9 mouse cellular contexts compared by ENCODE assay signal in genomic region chr2:103871522-103872276, GRCm38 (mm10).
DNase-seq lines count a peak whose midpoint lies in the region; ATAC-seq and TF ChIP-seq lines count a peak whose summit lies in the region.
"Had no signal": no experiment of that assay in that cellular context is flagged by ENCODE, and none has a peak within 500 bp of the region (broad histone marks: within the 10 kb centered on the region; RNA-seq: fewer than 3 reads in every experiment).

No protein-coding gene starts in this region.

- 0 out of 2 replicates have a peak overlapping the region, but pooled peaks have one; percentile 2 for H3K4me2 ChIP-seq in forebrain, embryonic 11.5 days (ENCODE audit: low read depth, low read length, severe bottlenecking)
- peak overlapping the region; percentile 26; the same call in 1 of the 2 replicates for H3K4me2 ChIP-seq in liver, embryonic 16.5 days (ENCODE audit: low read depth, low read length)
- H3K4me2 ChIP-seq in neural tube, embryonic 13.5 days: no peak overlapping the region
- H3K4me2 ChIP-seq: embryonic facial prominence, embryonic 13.5 days had no signal

- TF ChIP-seq CTCF in E14TG2a.4 (conservative IDR thresholded peaks at IDR 0.05; ENCODE audit: low read length): peak; percentile 51
- TF ChIP-seq CTCF in testis, adult 2 months (IDR thresholded peaks at IDR 0.05; ENCODE audit: control insufficient read depth, insufficient read depth, insufficient replicate concordance, low read depth, low read length): peak; percentile 61; the same call in 1 of the 2 replicates

- H3K27ac ChIP-seq in forebrain, embryonic 11.5 days (ENCODE audit: low read depth, low read length): peak overlapping the region; percentile 2; the same call in 1 of the 2 replicates
- H3K27ac ChIP-seq in liver, embryonic 16.5 days (ENCODE audit: low read length): peak overlapping the region; percentile 42; the same call in 1 of the 2 replicates
- no peak overlapping the region for H3K27ac ChIP-seq in neural tube, embryonic 13.5 days (replicated peaks)
- H3K27ac ChIP-seq in testis, adult 2 months (ENCODE audit: control insufficient read depth, insufficient read depth, low read depth, low read length): no peak overlapping the region
- H3K27ac ChIP-seq: embryonic facial prominence, embryonic 13.5 days had no signal

- DNase-seq in c-Kit-positive CD71-negative TER-119-negative erythroid progenitor cells, embryonic 14.5 days (ENCODE audit: low read depth): peak; percentile 70
- peak; percentile 86 for DNase-seq in forebrain, embryonic 11.5 days (ENCODE audit: low spot score)
- DNase-seq in heart, postnatal 14 days: peak; percentile 81 to 84
- peak; percentile 83 to 88 for DNase-seq in kidney, postnatal 4 days

- H3K9ac ChIP-seq in forebrain, embryonic 11.5 days (ENCODE audit: low read length): no peak overlapping the region
- H3K9ac ChIP-seq in liver, embryonic 16.5 days (ENCODE audit: low read depth, low read length): peak overlapping the region; percentile 32
- no peak overlapping the region for H3K9ac ChIP-seq in neural tube, embryonic 13.5 days
- H3K9ac ChIP-seq: embryonic facial prominence, embryonic 13.5 days had no signal

- H3K36me3 ChIP-seq in E14TG2a.4 (ENCODE audit: insufficient read depth, low read length): no peaks in the 10 kb centered on the region
- H3K36me3 ChIP-seq in forebrain, embryonic 11.5 days (ENCODE audit: control insufficient read depth, insufficient read depth, low read length): no peaks in the 10 kb centered on the region
- no peaks in the 10 kb centered on the region for H3K36me3 ChIP-seq in liver, embryonic 16.5 days (ENCODE audit: control insufficient read depth, insufficient read depth)
- no peaks in the 10 kb centered on the region for H3K36me3 ChIP-seq in neural tube, embryonic 13.5 days
- H3K36me3 ChIP-seq in testis, adult 2 months (ENCODE audit: control insufficient read depth, insufficient read depth, low read length): no peaks in the 10 kb centered on the region
- H3K36me3 ChIP-seq: embryonic facial prominence, embryonic 13.5 days had no signal

- H3K9me3 ChIP-seq in E14TG2a.4 (ENCODE audit: low read length): no peaks in the 10 kb centered on the region
- no peaks in the 10 kb centered on the region for H3K9me3 ChIP-seq in forebrain, embryonic 11.5 days (ENCODE audit: control insufficient read depth, low read length)
- H3K9me3 ChIP-seq in liver, embryonic 16.5 days (replicated peaks; ENCODE audit: control insufficient read depth, low read length): no peaks in the 10 kb centered on the region
- no peaks in the 10 kb centered on the region for H3K9me3 ChIP-seq in neural tube, embryonic 13.5 days
- H3K9me3 ChIP-seq: embryonic facial prominence, embryonic 13.5 days had no signal

- no peak for TF ChIP-seq POLR2A in testis, adult 2 months (IDR thresholded peaks at IDR 0.05; ENCODE audit: control insufficient read depth, low read depth, low read length)

- H3K27me3 ChIP-seq in E14TG2a.4 (ENCODE audit: insufficient read depth, low read length): peaks cover 9% of the 10 kb centered on the region; the same call in 1 of the 2 replicates
- no peaks in the 10 kb centered on the region for H3K27me3 ChIP-seq in forebrain, embryonic 11.5 days (ENCODE audit: control insufficient read depth, insufficient read depth, low read length)
- no peaks in the 10 kb centered on the region; the same call in 1 of the 2 replicates for H3K27me3 ChIP-seq in liver, embryonic 16.5 days (ENCODE audit: control insufficient read depth, insufficient read depth, low read depth, low read length)
- H3K27me3 ChIP-seq in neural tube, embryonic 13.5 days: no peaks in the 10 kb centered on the region
- H3K27me3 ChIP-seq in testis, adult 2 months (ENCODE audit: control insufficient read depth, insufficient read depth, low read length): no peaks in the 10 kb centered on the region
- H3K27me3 ChIP-seq: embryonic facial prominence, embryonic 13.5 days had no signal

- peak; percentile 90 for ATAC-seq in forebrain, embryonic 11.5 days (replicated peaks; ENCODE audit: low FRiP score)
- ATAC-seq in liver, embryonic 16.5 days (ENCODE audit: low read depth): peak; percentile 76
- peak; percentile 82 for ATAC-seq in neural tube, embryonic 13.5 days (ENCODE audit: low read depth)

- H3K4me3 ChIP-seq in E14TG2a.4 (replicated peaks; ENCODE audit: low read length): no peak overlapping the region
- H3K4me3 ChIP-seq in forebrain, embryonic 11.5 days (ENCODE audit: low read depth, low read length): no peak overlapping the region
- H3K4me3 ChIP-seq in liver, embryonic 16.5 days (ENCODE audit: low read depth, low read length): no peak overlapping the region
- no peak overlapping the region for H3K4me3 ChIP-seq in neural tube, embryonic 13.5 days
- no peak overlapping the region for H3K4me3 ChIP-seq in testis, adult 2 months (ENCODE audit: control insufficient read depth, low read depth, low read length)
- H3K4me3 ChIP-seq: embryonic facial prominence, embryonic 13.5 days had no signal

- 21% methylated on average over 12 of the region's 12 CpGs for WGBS in forebrain, embryonic 11.5 days
- 24% methylated on average over 12 of the region's 12 CpGs for WGBS in liver, embryonic 16.5 days (ENCODE audit: insufficient replicate concordance)
- WGBS in neural tube, embryonic 13.5 days: 22% methylated on average over 12 of the region's 12 CpGs

- H3K4me1 ChIP-seq in E14TG2a.4 (replicated peaks; ENCODE audit: low read depth, low read length): peaks cover 10% of the 10 kb centered on the region; the same call in 1 of the 2 replicates
- no peaks in the 10 kb centered on the region; the same call in 1 of the 2 replicates for H3K4me1 ChIP-seq in forebrain, embryonic 11.5 days (replicated peaks; ENCODE audit: control insufficient read depth, insufficient read depth, low read length)
- peaks cover 42% of the 10 kb centered on the region for H3K4me1 ChIP-seq in liver, embryonic 16.5 days (ENCODE audit: control insufficient read depth, low read depth, low read length)
- H3K4me1 ChIP-seq in neural tube, embryonic 13.5 days (replicated peaks): peaks cover 4% of the 10 kb centered on the region
- H3K4me1 ChIP-seq in testis, adult 2 months (ENCODE audit: control insufficient read depth, insufficient read depth, low read length): peaks cover 3% of the 10 kb centered on the region; the same call in 1 of the 2 replicates

- intact Hi-C loops in heart, postnatal 14 days (cut with DNase I): loop anchor here (1.0 kb wide), 1 partner anchor 111 kb away; no protein-coding TSS in a partner anchor

Comparison
In these comparisons a context has a peak if more than half of its experiments do, and no peak if none do; other contexts are left out.
1. H3K27ac ChIP-seq: peak in forebrain, embryonic 11.5 days (single experiment) and liver, embryonic 16.5 days (single experiment); none in neural tube, embryonic 13.5 days (single experiment) and testis, adult 2 months (single experiment).
2. Peak in every context shown above with its lines, with median percentiles within 50 percentile points of each other: DNase-seq and ATAC-seq.